Comparison of ENCODE assay signal across 13 mouse cellular contexts in the genomic region with DNA sequence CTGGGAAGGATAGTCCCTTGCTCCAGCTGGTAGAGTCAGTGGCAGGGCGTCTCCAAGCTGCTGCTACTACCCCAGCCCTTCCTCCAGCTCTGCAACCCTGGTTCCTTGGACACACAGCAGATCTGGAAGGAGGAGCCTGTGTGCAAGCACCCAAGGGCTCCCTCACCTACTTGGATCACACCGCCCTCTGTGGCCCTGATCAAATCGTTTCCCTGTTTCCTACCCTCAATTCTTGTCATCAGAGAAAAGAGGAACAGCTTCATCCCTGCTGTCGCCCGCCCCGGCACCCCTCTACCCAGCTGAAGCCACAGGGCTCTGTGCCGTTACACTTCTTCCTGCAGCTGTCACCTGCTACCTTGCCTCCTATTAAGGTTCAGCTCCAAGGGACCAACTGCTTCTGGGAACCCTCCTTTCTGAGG. TPM values are rescaled to one million over a fixed set of nuclear protein-coding genes. Genes with fewer than 3 reads are reported as not detected.
A peak's percentile ranks its signal among the peaks of the same experiment; 100 is the strongest.
DNase-seq lines count a peak whose midpoint lies in the region; TF ChIP-seq lines count a peak whose summit lies in the region.
"Had no signal": no experiment of that assay in that cellular context is flagged by ENCODE, and none has a peak within 500 bp of the region (broad histone marks: within the 10 kb centered on the region; RNA-seq: fewer than 3 reads in every experiment).

No protein-coding gene starts in this region.

- peaks cover 19% of the 10 kb centered on the region for H3K79me2 ChIP-seq in myocyte (ENCODE audit: control insufficient read depth, insufficient read depth)

- H3K27me3 ChIP-seq in testis, adult 2 months (ENCODE audit: control insufficient read depth, insufficient read depth, low read length) = no peaks in the 10 kb centered on the region
- no peaks in the 10 kb centered on the region for H3K27me3 ChIP-seq in myocyte (ENCODE audit: control insufficient read depth, insufficient read depth, insufficient read length)

- H3K27ac ChIP-seq in testis, adult 2 months (ENCODE audit: control insufficient read depth, insufficient read depth, low read depth, low read length) = peak overlapping the region; percentile 22; the same call in 1 of the 2 replicates
- H3K27ac ChIP-seq: limb, embryonic 10.5 days had no signal

- no peak overlapping the region for H3K4me3 ChIP-seq in testis, adult 2 months (ENCODE audit: control insufficient read depth, low read depth, low read length)
- no peak overlapping the region for H3K4me3 ChIP-seq in myocyte
- H3K4me3 ChIP-seq: limb, embryonic 10.5 days had no signal

- no peaks in the 10 kb centered on the region; the same call in 1 of the 2 replicates for H3K36me3 ChIP-seq in testis, adult 2 months (ENCODE audit: control insufficient read depth, insufficient read depth, low read length)
- H3K36me3 ChIP-seq in myocyte (ENCODE audit: control insufficient read depth, insufficient read depth) = peaks cover 7% of the 10 kb centered on the region
- H3K36me3 ChIP-seq: limb, embryonic 10.5 days had no signal

- TF ChIP-seq CTCF in testis, adult 2 months (IDR thresholded peaks at IDR 0.05; ENCODE audit: control insufficient read depth, insufficient read depth, insufficient replicate concordance, low read depth, low read length) = no peak

- no peak overlapping the region for H3ac ChIP-seq in myocyte (ENCODE audit: control insufficient read depth, insufficient read length)

- DNase-seq in adrenal gland, adult 2 months = peak; percentile 54
- no peak for DNase-seq in adrenal gland, postnatal 4 days (ENCODE audit: low spot score in 2 of 2)
- no peak for DNase-seq in testis, postnatal 10 days (ENCODE audit: low spot score)
- DNase-seq in thymus, postnatal 4 days = peak; percentile 71
- DNase-seq in embryo, embryonic 10.5 days (ENCODE audit: low spot score) = no peak
- DNase-seq in retina, embryonic 14.5 days (ENCODE audit: low spot score) = no peak
- DNase-seq: forebrain, postnatal 0 days; kidney, postnatal 14 days had no signal

- peaks cover 3% of the 10 kb centered on the region for H3K4me1 ChIP-seq in testis, adult 2 months (ENCODE audit: control insufficient read depth, insufficient read depth, low read length)

- H3K4me2 ChIP-seq in myocyte (ENCODE audit: low read depth) = no peak overlapping the region

- no peak for TF ChIP-seq POLR2A in testis, adult 2 months (IDR thresholded peaks at IDR 0.05; ENCODE audit: control insufficient read depth, low read depth, low read length)
- peak; percentile 15 for TF ChIP-seq POLR2A in myocyte (IDR thresholded peaks at IDR 0.05; ENCODE audit: insufficient read length, low read depth)

TF ChIP-seq in myocyte, 11 proteins besides CTCF, POLR2A, EP300 and RAD21:
- TF ChIP-seq MYOG (IDR thresholded peaks at IDR 0.05; ENCODE audit: control insufficient read depth in 1 of 3, insufficient read depth in 1 of 3, insufficient read length in 2 of 3, low read depth in 2 of 3) (no peak), POLR2AphosphoS2 (IDR thresholded peaks at IDR 0.05; ENCODE audit: insufficient read length, low read depth) (peak; percentile 83)

RNA-seq across cellular contexts. Expression of gene Zc3h12a, which starts 9.7 kb away (rescaled TPM):
- 1 to 10 TPM; 6.0 to 7.0 TPM for total RNA-seq in adrenal gland, adult 2 months (2021)
- 7.8 and 8.9 TPM in 2 replicates for polyA plus RNA-seq in adrenal gland, adult 2 months (2012; rRNA removed)
- total RNA-seq in adrenal gland, postnatal 4 days (2021) = 1 to 10 TPM; 7.1 to 8.8 TPM
- 1.4 and 2.3 TPM in 2 replicates for polyA plus RNA-seq in testis, adult 2 months (2012; rRNA removed)
- 5.9 TPM for polyA plus RNA-seq in myocyte (2012; fragmentation: generic; extraction: Trizol)
- total RNA-seq: forebrain, postnatal 0 days had no signal
- polyA plus RNA-seq: midbrain, embryonic 16.5 days had no signal

RNA-seq across cellular contexts. Expression of gene Meaf6, which starts 33.0 kb away (rescaled TPM):
- 10 to 100 TPM; 29.9 to 30.6 TPM for total RNA-seq in adrenal gland, adult 2 months (2021)
- polyA plus RNA-seq in adrenal gland, adult 2 months (2012; rRNA removed) = 4.3 and 6.4 TPM in 2 replicates
- 10 to 100 TPM; 43.1 to 45.4 TPM for total RNA-seq in adrenal gland, postnatal 4 days (2021)
- polyA plus RNA-seq in testis, adult 2 months (2012; rRNA removed) = 63.2 and 67.3 TPM in 2 replicates
- 19.3 TPM for polyA plus RNA-seq in myocyte (2012; fragmentation: generic; extraction: Trizol)

RNA-seq across cellular contexts. Expression of gene Snip1, which starts 51.4 kb away (rescaled TPM):
- 10 to 100 TPM; 18.3 to 19.3 TPM for total RNA-seq in adrenal gland, adult 2 months (2021)
- 6.1 TPM in 2 replicates for polyA plus RNA-seq in adrenal gland, adult 2 months (2012; rRNA removed)
- 10 to 100 TPM; 21.2 to 22.2 TPM for total RNA-seq in adrenal gland, postnatal 4 days (2021)
- polyA plus RNA-seq in testis, adult 2 months (2012; rRNA removed) = 17.2 and 19.1 TPM in 2 replicates
- 14.3 TPM for polyA plus RNA-seq in myocyte (2012; fragmentation: generic; extraction: Trizol)

RNA-seq across cellular contexts. Expression of gene Dnali1, which starts 52.4 kb away (rescaled TPM):
- total RNA-seq in adrenal gland, adult 2 months (2021) = not detected
- 0.06 TPM in 1 of 2 replicates, not detected in the other for polyA plus RNA-seq in adrenal gland, adult 2 months (2012; rRNA removed)
- total RNA-seq in adrenal gland, postnatal 4 days (2021) = not detected
- 185 and 189 TPM in 2 replicates for polyA plus RNA-seq in testis, adult 2 months (2012; rRNA removed)
- 0.14 TPM for polyA plus RNA-seq in myocyte (2012; fragmentation: generic; extraction: Trizol)
- total RNA-seq: heart, postnatal 25 days had no signal

Comparison
In these comparisons a context has a peak if more than half of its experiments do, and no peak if none do; other contexts are left out.
1. DNase-seq: peak in adrenal gland, adult 2 months (single experiment) and thymus, postnatal 4 days (single experiment); none in adrenal gland, postnatal 4 days (0 of 2), testis, postnatal 10 days (single experiment), embryo, embryonic 10.5 days (single experiment) and retina, embryonic 14.5 days (single experiment).